Mouse (Mus musculus) testis, adult 2 months (tissue): Measurements from ENCODE around the gene Lamb3. TPM values are rescaled to one million over a fixed set of nuclear protein-coding genes. Genes with fewer than 3 reads are reported as not detected.

Experiments
- H3K27ac ChIP-seq: fragments of 200-500 bp; 2 replicates; pipeline ENCODE4 v1.5.1; 2012; ENCODE audit warnings: low read depth, low read length; ENCODE audit not compliant: control insufficient read depth, insufficient read depth
- H3K27me3 ChIP-seq: fragments of 200-500 bp; 2 replicates; pipeline ENCODE4 v1.6.1; 2012; ENCODE audit warnings: mild to moderate bottlenecking, low read length, moderate library complexity; ENCODE audit not compliant: control insufficient read depth, insufficient read depth
- H3K36me3 ChIP-seq: fragments of 200-500 bp; 2 replicates; pipeline ENCODE4 v1.6.1; 2012; ENCODE audit warnings: mild to moderate bottlenecking, low read length; ENCODE audit not compliant: control insufficient read depth, insufficient read depth
- H3K4me1 ChIP-seq: fragments of 200-500 bp; 2 replicates; pipeline ENCODE4 v1.6.1; 2012; ENCODE audit warnings: low read length; ENCODE audit not compliant: control insufficient read depth, insufficient read depth
- H3K4me3 ChIP-seq: fragments of 200-500 bp; 2 replicates; pipeline ENCODE4 v1.5.1; 2012; ENCODE audit warnings: low read depth, mild to moderate bottlenecking, low read length, moderate library complexity, mixed read lengths; ENCODE audit not compliant: control insufficient read depth
- CTCF ChIP-seq: fragments of 200-500 bp; IDR thresholded peaks from 2 replicates; pipeline ENCODE4 v1.5.1; 2012; ENCODE audit warnings: low read depth, mild to moderate bottlenecking, inconsistent platforms, low read length, moderate library complexity; ENCODE audit not compliant: control insufficient read depth, insufficient read depth, insufficient replicate concordance
- POLR2A ChIP-seq: fragments of 200-500 bp; IDR thresholded peaks from 2 replicates; pipeline ENCODE4 v1.6.1; 2012; ENCODE audit warnings: low read depth, mild to moderate bottlenecking, inconsistent platforms, low read length, moderate library complexity; ENCODE audit not compliant: control insufficient read depth
- polyA plus RNA-seq: library from polyadenylated mRNA; depleted of rRNA; stranded (reverse); fragments of >200 nt; gene quantifications from 2 replicates; pipeline ENCODE4 v1.2.3, GENCODE M21; 2012; rRNA removed

Gene Lamb3
- polyA plus RNA-seq, 1 experiment = 4.2 TPM

DNA sequence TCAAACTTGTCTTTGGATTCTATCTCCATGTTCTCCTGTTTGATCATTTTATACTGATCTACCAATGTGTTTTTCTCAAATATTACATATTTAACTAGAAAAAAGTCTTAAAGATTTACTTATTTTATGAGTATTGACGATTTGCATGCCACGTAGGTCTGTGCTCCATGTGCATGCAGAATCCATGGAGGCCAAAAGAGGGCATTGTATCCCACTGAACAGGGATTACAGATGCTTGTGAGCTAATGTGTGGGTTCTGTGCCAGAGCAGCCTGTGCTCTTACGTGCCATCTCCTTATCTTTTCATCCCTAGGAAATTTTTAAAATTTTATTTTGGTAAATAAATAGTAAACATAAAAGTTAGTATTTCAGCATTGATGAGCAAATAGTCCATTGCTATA is 184.8 kb downstream of the Lamb3 start:
- TF ChIP-seq POLR2A (no peak), CTCF (no peak)
- H3K27ac ChIP-seq = no peak overlapping the region
- H3K36me3 ChIP-seq = no peaks in the 10 kb centered on the region
- H3K4me3 ChIP-seq = no peak overlapping the region
- no peaks in the 10 kb centered on the region for H3K27me3 ChIP-seq
- H3K4me1 ChIP-seq = no peaks in the 10 kb centered on the region; the same call in 1 of the 2 replicates

Other genes starting within 250 kb of the Lamb3 start
- gene Syt14, start 171.9 kb upstream of the Lamb3 start, polyA plus RNA-seq = 0.60 and 0.86 TPM in 2 replicates
- gene Diexf, start 77.4 kb upstream of the Lamb3 start, polyA plus RNA-seq = 9.2 and 9.5 TPM in 2 replicates
- gene Irf6, start 54.6 kb upstream of the Lamb3 start, polyA plus RNA-seq = 17.5 and 23.5 TPM in 2 replicates
- gene A130010J15Rik, start 39.7 kb upstream of the Lamb3 start, polyA plus RNA-seq = 11.2 and 13.0 TPM in 2 replicates
- gene Traf3ip3, start 6.0 kb upstream of the Lamb3 start, polyA plus RNA-seq = 0.19 TPM in 1 of 2 replicates, not detected in the other
- gene Hsd11b1, start 56.4 kb downstream of the Lamb3 start, polyA plus RNA-seq = 0.67 and 1.8 TPM in 2 replicates
- gene G0s2, start 65.5 kb downstream of the Lamb3 start, polyA plus RNA-seq = 8.5 and 9.5 TPM in 2 replicates
- gene Camk1g, start 162.6 kb downstream of the Lamb3 start, polyA plus RNA-seq = 5.4 and 6.5 TPM in 2 replicates